Mouse (Mus musculus): Measurements from ENCODE around the gene Zcchc9. TPM values are rescaled to one million over a fixed set of nuclear protein-coding genes. Genes with fewer than 3 reads are reported as not detected.

Zcchc9 gene
- polyA plus RNA-seq, 1 experiment from 2014 or later = 17.6 TPM

GRCm38 (mm10) chr13:91807874-91808575, 520 bp upstream of the Zcchc9 start:
- H3K27ac ChIP-seq (ENCODE audit: low read depth, low read length) = peak overlapping the region; percentile 98
- peak overlapping the region; percentile 61 for H3K4me2 ChIP-seq (ENCODE audit: low read depth, low read length)
- peaks cover 11% of the 10 kb centered on the region; the same call in 1 of the 2 replicates for H3K4me1 ChIP-seq (ENCODE audit: control insufficient read depth, insufficient read depth, low read length)
- H3K9me3 ChIP-seq (ENCODE audit: control insufficient read depth, low read length) = no peaks in the 10 kb centered on the region
- 37% methylated on average over 20 of the region's 20 CpGs for WGBS
- H3K36me3 ChIP-seq (ENCODE audit: control insufficient read depth, insufficient read depth, low read length) = peaks cover 11% of the 10 kb centered on the region
- H3K4me3 ChIP-seq (ENCODE audit: low read depth, low read length) = peak overlapping the region; percentile 95
- no peaks in the 10 kb centered on the region for H3K27me3 ChIP-seq (ENCODE audit: control insufficient read depth, insufficient read depth, low read length)
- H3K9ac ChIP-seq (replicated peaks; ENCODE audit: low read depth, low read length) = peak overlapping the region; percentile 98
- ATAC-seq (ENCODE audit: low read depth) = peak; percentile 35; the same call in 1 of the 2 replicates

DNA sequence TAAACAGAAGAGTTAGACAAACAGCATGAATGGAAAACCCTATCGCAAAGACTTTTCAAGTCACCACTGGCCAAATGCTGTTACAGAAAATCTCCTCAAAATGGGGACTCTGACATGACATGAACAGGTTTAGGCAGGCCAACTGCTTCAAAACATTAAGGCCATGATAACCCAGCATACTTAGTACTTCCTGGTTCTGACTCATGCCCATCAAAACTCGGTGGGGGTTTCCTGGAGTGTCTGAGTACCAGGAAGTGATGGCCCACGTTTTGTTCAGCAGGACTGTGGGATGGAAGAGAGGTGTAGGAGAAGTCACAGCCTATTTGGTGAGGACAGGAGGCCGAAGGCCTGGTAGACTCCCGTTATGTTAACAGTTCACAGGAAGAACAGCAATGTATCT, 5.8 kb downstream of the Zcchc9 start:
- Histone ChIP-seq H3K27me3 (ENCODE audit: control insufficient read depth, insufficient read depth, low read length) (no peaks in the 10 kb centered on the region), H3K27ac (ENCODE audit: low read depth, low read length) (no peak overlapping the region), H3K4me3 (ENCODE audit: low read depth, low read length) (no peak overlapping the region), H3K4me1 (ENCODE audit: control insufficient read depth, insufficient read depth, low read length) (peaks cover 5% of the 10 kb centered on the region; the same call in 1 of the 2 replicates), H3K9ac (replicated peaks; ENCODE audit: low read depth, low read length) (no peak overlapping the region), H3K4me2 (ENCODE audit: low read depth, low read length) (no peak overlapping the region), H3K36me3 (ENCODE audit: control insufficient read depth, insufficient read depth, low read length) (peaks cover 32% of the 10 kb centered on the region), H3K9me3 (ENCODE audit: control insufficient read depth, low read length) (no peaks in the 10 kb centered on the region)
- WGBS = 86% methylated on average over 5 of the region's 5 CpGs
- no peak for ATAC-seq (ENCODE audit: low read depth)

- H3K4me1 ChIP-seq (ENCODE audit: control insufficient read depth, insufficient read depth, low read length) = no peaks in the 10 kb centered on the region
- H3K36me3 ChIP-seq (ENCODE audit: control insufficient read depth, insufficient read depth, low read length) = peaks cover 26% of the 10 kb centered on the region
- ATAC-seq (ENCODE audit: low read depth) = no peak
- 96% methylated on average over 10 of the region's 10 CpGs for WGBS
- H3K27ac ChIP-seq (ENCODE audit: low read depth, low read length) = no peak overlapping the region
- H3K27me3 ChIP-seq (ENCODE audit: control insufficient read depth, insufficient read depth, low read length) = no peaks in the 10 kb centered on the region
- no peak overlapping the region for H3K4me3 ChIP-seq (ENCODE audit: low read depth, low read length)
- H3K9ac ChIP-seq (replicated peaks; ENCODE audit: low read depth, low read length) = no peak overlapping the region
- no peak overlapping the region for H3K4me2 ChIP-seq (ENCODE audit: low read depth, low read length)
- H3K9me3 ChIP-seq (ENCODE audit: control insufficient read depth, low read length) = no peaks in the 10 kb centered on the region
Measured at GRCm38 (mm10) chr13:91797442-91797841, 10.1 kb downstream of the Zcchc9 start.

DNA sequence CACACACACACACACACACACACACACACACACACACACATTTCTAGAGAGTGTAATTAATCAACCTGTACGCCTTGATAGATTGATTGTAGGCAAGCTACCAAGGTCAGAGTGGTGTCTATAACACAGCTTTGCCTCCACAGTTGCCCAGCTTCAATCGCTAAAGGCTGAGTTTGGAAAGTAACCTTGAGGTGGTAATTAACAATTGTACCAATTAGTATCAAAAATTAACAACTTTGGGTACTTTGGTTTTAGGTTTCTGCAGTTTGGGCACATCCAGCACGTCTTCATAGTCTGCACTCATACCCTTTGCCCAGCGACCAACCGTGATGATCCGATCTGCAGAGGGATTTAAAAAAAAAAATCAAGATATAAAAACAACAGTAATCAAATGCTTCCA, 10.6 kb downstream of the Zcchc9 start:
- Histone ChIP-seq H3K9ac (replicated peaks; ENCODE audit: low read depth, low read length) (no peak overlapping the region), H3K4me2 (ENCODE audit: low read depth, low read length) (no peak overlapping the region), H3K36me3 (ENCODE audit: control insufficient read depth, insufficient read depth, low read length) (peaks cover 26% of the 10 kb centered on the region), H3K4me1 (ENCODE audit: control insufficient read depth, insufficient read depth, low read length) (no peaks in the 10 kb centered on the region), H3K4me3 (ENCODE audit: low read depth, low read length) (no peak overlapping the region), H3K27me3 (ENCODE audit: control insufficient read depth, insufficient read depth, low read length) (no peaks in the 10 kb centered on the region), H3K9me3 (ENCODE audit: control insufficient read depth, low read length) (no peaks in the 10 kb centered on the region), H3K27ac (ENCODE audit: low read depth, low read length) (no peak overlapping the region)
- WGBS = 94% methylated on average over 6 of the region's 6 CpGs
- ATAC-seq (ENCODE audit: low read depth) = no peak

DNA sequence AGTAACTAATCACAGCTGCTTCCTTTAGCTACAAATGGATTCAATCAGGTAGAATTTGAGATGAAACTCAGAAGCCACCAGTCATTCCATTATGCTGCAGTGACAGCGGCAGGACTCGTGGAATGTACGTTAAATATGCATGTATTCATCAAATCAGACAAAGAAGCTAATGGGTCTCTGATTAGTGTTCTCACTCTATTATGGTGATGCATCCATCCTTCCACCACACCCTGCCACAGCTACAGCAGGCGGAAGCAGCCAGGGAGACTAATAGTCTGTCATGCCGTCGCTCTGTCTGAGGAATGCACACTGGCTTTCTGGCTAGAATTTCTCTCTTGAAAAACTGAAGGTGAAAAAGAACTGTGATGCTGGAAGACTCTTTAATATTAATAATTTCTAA, 11.5 kb downstream of the Zcchc9 start:
- H3K36me3 ChIP-seq (ENCODE audit: control insufficient read depth, insufficient read depth, low read length) = peaks cover 26% of the 10 kb centered on the region

DNA sequence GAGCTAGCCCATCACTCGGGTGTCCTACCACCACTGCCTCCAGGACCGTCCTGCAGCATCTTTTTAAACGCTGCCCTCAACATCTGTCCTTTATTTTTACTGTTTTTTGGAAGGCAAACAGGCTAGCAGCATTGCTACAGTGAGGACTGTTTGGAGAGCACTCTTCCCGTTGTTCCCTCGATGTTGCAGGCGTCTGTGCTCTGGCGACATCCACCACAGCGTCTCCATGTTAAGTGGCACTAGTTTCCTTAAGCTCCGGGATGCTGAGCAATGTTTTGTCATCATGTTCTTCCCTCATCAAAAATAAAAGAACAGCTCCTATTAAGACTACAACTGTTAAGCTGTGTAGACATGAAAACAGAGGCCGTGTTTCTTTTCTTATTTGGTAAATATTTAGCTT, 11.9 kb downstream of the Zcchc9 start:
- Histone ChIP-seq H3K9ac (replicated peaks; ENCODE audit: low read depth, low read length) (no peak overlapping the region), H3K9me3 (ENCODE audit: control insufficient read depth, low read length) (no peaks in the 10 kb centered on the region), H3K4me3 (ENCODE audit: low read depth, low read length) (no peak overlapping the region), H3K27me3 (ENCODE audit: control insufficient read depth, insufficient read depth, low read length) (no peaks in the 10 kb centered on the region), H3K4me2 (ENCODE audit: low read depth, low read length) (no peak overlapping the region), H3K4me1 (ENCODE audit: control insufficient read depth, insufficient read depth, low read length) (no peaks in the 10 kb centered on the region), H3K36me3 (ENCODE audit: control insufficient read depth, insufficient read depth, low read length) (peaks cover 26% of the 10 kb centered on the region), H3K27ac (ENCODE audit: low read depth, low read length) (no peak overlapping the region)
- no peak for ATAC-seq (ENCODE audit: low read depth)
- 94% methylated on average over 10 of the region's 10 CpGs for WGBS

More for the DNA sequence above, 11.5 kb downstream of the Zcchc9 start:
- WGBS = 82% methylated on average over 6 of the region's 6 CpGs
- H3K27ac ChIP-seq (ENCODE audit: low read depth, low read length) = no peak overlapping the region
- H3K9me3 ChIP-seq (ENCODE audit: control insufficient read depth, low read length) = no peaks in the 10 kb centered on the region
- no peak for ATAC-seq (ENCODE audit: low read depth)
- no peaks in the 10 kb centered on the region for H3K27me3 ChIP-seq (ENCODE audit: control insufficient read depth, insufficient read depth, low read length)
- H3K4me2 ChIP-seq (ENCODE audit: low read depth, low read length) = no peak overlapping the region
- H3K4me3 ChIP-seq (ENCODE audit: low read depth, low read length) = no peak overlapping the region
- no peak overlapping the region for H3K9ac ChIP-seq (replicated peaks; ENCODE audit: low read depth, low read length)
- H3K4me1 ChIP-seq (ENCODE audit: control insufficient read depth, insufficient read depth, low read length) = no peaks in the 10 kb centered on the region

DNA sequence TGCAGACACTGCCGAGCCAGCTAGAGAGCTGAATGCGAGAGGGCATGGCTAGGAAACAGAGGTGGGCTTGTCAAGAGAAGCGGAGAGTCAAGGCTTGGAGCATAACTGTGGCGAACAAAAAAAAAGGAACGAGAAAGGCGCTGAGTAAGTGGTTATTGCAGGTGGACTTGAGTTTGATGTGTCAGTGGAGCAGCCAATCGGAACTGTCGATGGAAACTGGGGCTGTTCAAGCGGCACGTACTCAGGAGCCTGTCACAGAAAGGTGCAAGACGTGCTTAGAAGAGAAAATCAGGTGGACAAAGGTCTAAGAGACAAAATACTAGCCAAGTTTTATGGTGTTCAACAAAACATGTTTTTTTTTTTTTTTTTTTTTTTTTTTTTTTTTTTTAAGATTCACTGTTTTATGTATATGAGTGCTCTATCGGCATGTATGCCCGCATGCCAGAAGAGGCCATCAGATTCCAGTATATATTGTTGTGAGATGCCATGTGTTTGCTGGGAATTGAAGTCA, 12.5 kb downstream of the Zcchc9 start:
- Histone ChIP-seq H3K27ac (ENCODE audit: low read depth, low read length) (no peak overlapping the region), H3K36me3 (ENCODE audit: control insufficient read depth, insufficient read depth, low read length) (peaks cover 22% of the 10 kb centered on the region), H3K4me2 (ENCODE audit: low read depth, low read length) (no peak overlapping the region), H3K9me3 (ENCODE audit: control insufficient read depth, low read length) (no peaks in the 10 kb centered on the region), H3K4me1 (ENCODE audit: control insufficient read depth, insufficient read depth, low read length) (no peaks in the 10 kb centered on the region), H3K4me3 (ENCODE audit: low read depth, low read length) (no peak overlapping the region), H3K27me3 (ENCODE audit: control insufficient read depth, insufficient read depth, low read length) (no peaks in the 10 kb centered on the region), H3K9ac (replicated peaks; ENCODE audit: low read depth, low read length) (no peak overlapping the region)
- ATAC-seq (ENCODE audit: low read depth) = no peak
- 96% methylated on average over 13 of the region's 13 CpGs for WGBS

DNA sequence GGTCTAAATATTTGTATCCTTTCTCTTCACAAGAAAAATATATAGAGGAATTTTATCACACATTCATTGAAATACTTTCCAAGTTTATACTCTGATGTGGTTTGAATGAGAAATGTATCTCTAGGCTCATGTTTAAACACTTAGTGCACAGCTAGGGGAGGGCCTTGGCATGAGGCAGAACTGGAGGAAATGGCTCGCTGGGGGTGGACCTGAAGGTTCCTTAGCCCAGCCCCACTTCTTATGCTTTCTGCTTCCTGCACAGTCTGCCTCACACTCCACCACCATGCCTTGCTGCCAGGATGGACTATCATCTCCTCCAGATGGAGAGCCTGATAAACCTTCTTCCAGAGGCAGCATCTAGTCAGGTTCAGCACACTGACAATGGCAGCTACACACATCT, 15.5 kb downstream of the Zcchc9 start:
- Histone ChIP-seq H3K4me2 (ENCODE audit: low read depth, low read length) (no peak overlapping the region), H3K4me1 (ENCODE audit: control insufficient read depth, insufficient read depth, low read length) (no peaks in the 10 kb centered on the region), H3K27me3 (ENCODE audit: control insufficient read depth, insufficient read depth, low read length) (no peaks in the 10 kb centered on the region), H3K9me3 (ENCODE audit: control insufficient read depth, low read length) (no peaks in the 10 kb centered on the region), H3K9ac (replicated peaks; ENCODE audit: low read depth, low read length) (no peak overlapping the region), H3K27ac (ENCODE audit: low read depth, low read length) (no peak overlapping the region), H3K36me3 (ENCODE audit: control insufficient read depth, insufficient read depth, low read length) (0 out of 2 replicates have a peak, but pooled peaks cover 5% of the 10 kb centered on the region), H3K4me3 (ENCODE audit: low read depth, low read length) (no peak overlapping the region)
- WGBS = 83% methylated on average over 1 of the region's 1 CpGs
- ATAC-seq (ENCODE audit: low read depth) = no peak

DNA sequence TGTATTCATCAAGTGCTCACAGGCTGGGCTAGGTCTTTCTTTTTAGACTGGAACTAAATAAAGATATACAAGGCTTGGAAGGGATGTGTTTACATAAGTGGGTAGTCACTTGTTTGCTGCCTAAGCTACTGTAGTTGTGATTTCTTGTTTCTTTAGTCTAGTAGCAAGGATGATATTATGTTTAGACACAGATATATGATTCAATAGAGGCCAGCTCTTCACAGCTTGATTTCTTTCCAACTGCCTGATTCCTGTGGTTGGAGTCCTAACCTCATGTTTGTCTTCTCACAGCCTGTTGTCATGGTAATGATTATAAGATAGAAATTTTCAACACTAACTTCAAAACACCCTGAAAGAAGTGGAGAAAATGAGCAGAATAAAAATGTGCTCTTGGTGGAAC, 27.6 kb downstream of the Zcchc9 start:
- Histone ChIP-seq H3K36me3 (ENCODE audit: control insufficient read depth, insufficient read depth, low read length) (no peaks in the 10 kb centered on the region), H3K27me3 (ENCODE audit: control insufficient read depth, insufficient read depth, low read length) (no peaks in the 10 kb centered on the region), H3K4me2 (ENCODE audit: low read depth, low read length) (no peak overlapping the region), H3K27ac (ENCODE audit: low read depth, low read length) (no peak overlapping the region), H3K4me1 (ENCODE audit: control insufficient read depth, insufficient read depth, low read length) (no peaks in the 10 kb centered on the region), H3K4me3 (ENCODE audit: low read depth, low read length) (no peak overlapping the region), H3K9ac (replicated peaks; ENCODE audit: low read depth, low read length) (no peak overlapping the region), H3K9me3 (ENCODE audit: control insufficient read depth, low read length) (no peaks in the 10 kb centered on the region)
- ATAC-seq (ENCODE audit: low read depth) = no peak

Measured in neural tube, embryonic 14.5 days (tissue).